Mouse (Mus musculus) natural killer cell, adult 2 months (primary cell): ENCODE results near the gene Zfp853.

Experiments
- DNase-seq, 2 experiments: peaks; one replicate each; pipeline ENCODE4 v3.0.0; 2022; ENCODE audit warnings: low spot score in 2 of 2

Zfp853 gene

GRCm38 (mm10) chr5:143293404-143293803, at the start of gene Zfp853:
Gene Zfp853 (minus strand): TSS chr5:143293623.
- no peak for DNase-seq

GRCm38 (mm10) chr5:143339603-143340002, 46.2 kb upstream of the Zfp853 start:
- no peak for DNase-seq

GRCm38 (mm10) chr5:143336559-143336958, 43.1 kb upstream of the Zfp853 start:
- DNase-seq: no peak

GRCm38 (mm10) chr5:143335089-143335460, 41.7 kb upstream of the Zfp853 start:
- DNase-seq: no peak

GRCm38 (mm10) chr5:143334418-143335088, 41.1 kb upstream of the Zfp853 start:
- DNase-seq: no peak

- peak; percentile 66 to 81 for DNase-seq
Measured at GRCm38 (mm10) chr5:143333872-143334271, 40.4 kb upstream of the Zfp853 start.

GRCm38 (mm10) chr5:143328690-143329495, 35.5 kb upstream of the Zfp853 start, which contains the start of gene Zdhhc4:
Gene Zdhhc4 (minus strand): TSS chr5:143329256.
- peak; percentile 81 to 88 for DNase-seq

DNA sequence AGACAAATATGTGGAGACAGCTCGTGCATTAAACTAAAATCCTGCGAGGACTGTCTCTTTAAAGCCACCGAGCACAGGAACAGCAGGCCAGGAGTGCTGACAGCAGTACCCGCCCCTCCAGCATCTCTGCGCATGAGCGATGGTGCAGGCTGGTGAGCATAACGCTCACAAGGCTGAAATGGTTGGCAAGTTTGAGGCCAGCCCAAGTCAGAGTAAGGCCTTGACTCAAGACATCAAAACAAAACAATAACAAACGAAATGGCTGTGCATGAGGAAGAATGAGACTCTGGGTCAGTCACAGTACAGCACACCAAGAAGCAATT, 23.8 kb upstream of the Zfp853 start:
- no peak for DNase-seq

DNA sequence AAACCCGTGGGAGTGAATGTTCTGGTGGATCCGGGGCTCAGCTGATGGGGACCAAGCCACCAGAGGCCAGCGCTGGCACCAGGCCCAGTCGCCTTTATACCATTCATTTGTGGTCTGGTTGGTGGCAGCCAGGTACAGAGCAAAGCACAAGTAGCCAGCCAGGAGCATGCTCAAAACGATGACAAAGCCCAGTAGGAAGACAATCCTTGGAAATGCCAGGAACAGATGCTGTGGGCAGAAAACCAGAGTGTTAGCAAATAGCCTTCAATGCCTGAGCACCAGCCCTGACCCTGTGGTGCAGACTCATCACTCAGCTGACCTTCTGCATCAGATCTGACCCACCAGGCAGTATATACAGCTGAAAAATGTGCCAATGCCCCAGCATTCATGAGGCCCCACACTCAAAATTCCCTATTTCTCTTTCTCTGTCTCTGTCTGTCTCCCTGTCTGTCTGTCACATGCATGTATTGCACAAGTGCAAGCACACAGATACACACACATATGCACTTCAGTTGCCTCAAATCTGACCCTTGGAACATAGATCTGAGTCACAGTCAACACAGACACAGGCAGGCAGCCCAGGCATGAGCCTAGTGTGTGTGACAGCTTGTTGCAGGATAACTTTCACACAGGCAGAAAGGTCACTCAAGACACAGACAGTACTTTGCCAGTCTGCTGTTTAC, 23.3 kb upstream of the Zfp853 start:
- DNase-seq: no peak

GRCm38 (mm10) chr5:143315514-143315888, 22.1 kb upstream of the Zfp853 start:
- no peak for DNase-seq

- DNase-seq: peak; percentile 81 to 88
Measured at GRCm38 (mm10) chr5:143314730-143315513, 21.5 kb upstream of the Zfp853 start, which contains the start of gene E130309D02Rik. Gene E130309D02Rik (minus strand): TSS chr5:143315360.

- no peak for DNase-seq
Measured at GRCm38 (mm10) chr5:143314183-143314729, 20.8 kb upstream of the Zfp853 start.

DNA sequence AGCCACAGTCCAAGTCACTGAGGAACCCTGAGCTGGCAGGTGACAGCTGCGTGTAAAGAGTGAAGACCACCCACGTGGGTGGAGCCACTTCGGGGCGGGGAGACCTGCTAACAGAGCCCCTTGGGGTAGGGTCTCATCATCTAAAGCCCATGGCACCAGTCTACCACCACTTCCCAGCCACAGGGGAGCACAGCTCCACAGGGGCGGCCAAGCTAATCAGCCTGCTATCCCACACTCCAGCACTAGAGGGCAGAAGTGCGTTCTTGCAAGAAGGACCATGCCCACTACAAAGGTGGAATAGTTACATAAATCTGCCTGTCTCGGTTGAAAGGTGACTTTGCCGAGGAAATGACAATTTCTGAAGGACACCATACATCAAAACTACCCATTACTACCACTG, 18.5 kb upstream of the Zfp853 start:
- peak; percentile 74 to 84 for DNase-seq

DNA sequence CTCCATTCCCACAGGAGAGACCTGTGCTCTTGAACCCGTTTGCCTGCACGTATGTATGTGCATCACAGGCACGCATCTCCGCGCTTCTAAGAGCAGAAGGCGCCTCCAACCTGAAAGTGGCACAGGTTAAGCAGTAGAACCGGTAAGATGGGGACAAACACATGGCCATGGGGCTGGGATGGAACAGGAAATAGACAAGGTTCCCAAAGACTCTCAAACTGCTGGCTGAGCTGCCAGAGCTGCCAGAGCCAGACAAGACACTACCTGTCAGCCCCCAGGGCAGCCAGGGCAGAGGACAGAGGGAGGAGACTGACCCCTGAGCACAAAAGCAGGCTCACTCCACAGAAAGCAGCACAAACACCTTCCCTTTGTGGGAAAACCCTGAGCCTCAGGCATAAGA, 16.5 kb upstream of the Zfp853 start:
- DNase-seq: no peak

DNA sequence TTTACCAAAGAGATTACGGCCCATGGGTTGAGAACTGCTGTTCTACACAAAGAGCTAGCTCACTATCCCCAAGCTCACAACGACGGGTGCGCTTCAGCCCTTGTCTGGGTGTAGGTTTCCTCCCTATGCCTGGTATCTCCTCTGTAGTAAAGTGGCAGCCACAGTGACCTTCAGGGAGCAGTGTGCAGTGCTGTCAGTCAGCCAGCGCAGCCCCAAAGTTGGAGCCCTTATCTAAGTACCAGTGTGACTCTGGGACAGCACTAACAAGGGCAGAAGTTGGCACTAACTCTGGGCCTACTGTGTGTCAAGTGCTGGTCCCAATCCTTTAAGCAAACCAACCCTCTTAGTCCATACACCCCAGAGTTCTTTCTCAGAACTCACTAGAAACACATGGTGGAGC, 15.4 kb upstream of the Zfp853 start:
- no peak for DNase-seq

- no peak for DNase-seq
Measured at GRCm38 (mm10) chr5:143304251-143304650, 10.8 kb upstream of the Zfp853 start.

DNA sequence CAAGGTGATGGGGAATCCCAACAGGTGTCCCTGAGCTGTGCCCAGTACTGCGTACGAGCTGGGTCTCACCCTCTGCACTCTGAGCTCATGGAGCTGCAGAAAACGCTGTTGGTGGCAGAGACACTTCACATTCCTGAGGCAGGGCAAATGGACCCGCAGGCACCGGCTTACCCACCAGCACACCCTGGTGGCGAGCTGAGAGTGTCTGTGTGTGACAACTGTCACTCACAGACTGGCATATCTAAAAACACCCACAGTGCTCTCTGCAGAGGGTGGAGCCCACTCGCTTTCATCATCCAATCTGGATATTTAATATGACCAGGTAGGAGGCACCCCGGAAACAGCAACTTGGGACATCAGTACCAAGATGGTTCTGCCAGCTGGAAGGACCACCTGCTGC, 7.9 kb upstream of the Zfp853 start:
- DNase-seq: no peak

- peak; percentile 36 to 54 for DNase-seq
Measured at GRCm38 (mm10) chr5:143299686-143300085, 6.3 kb upstream of the Zfp853 start.

GRCm38 (mm10) chr5:143298391-143298790, 5.0 kb upstream of the Zfp853 start:
- no peak for DNase-seq

- DNase-seq: no peak
Measured at GRCm38 (mm10) chr5:143297986-143298385, 4.6 kb upstream of the Zfp853 start.

DNA sequence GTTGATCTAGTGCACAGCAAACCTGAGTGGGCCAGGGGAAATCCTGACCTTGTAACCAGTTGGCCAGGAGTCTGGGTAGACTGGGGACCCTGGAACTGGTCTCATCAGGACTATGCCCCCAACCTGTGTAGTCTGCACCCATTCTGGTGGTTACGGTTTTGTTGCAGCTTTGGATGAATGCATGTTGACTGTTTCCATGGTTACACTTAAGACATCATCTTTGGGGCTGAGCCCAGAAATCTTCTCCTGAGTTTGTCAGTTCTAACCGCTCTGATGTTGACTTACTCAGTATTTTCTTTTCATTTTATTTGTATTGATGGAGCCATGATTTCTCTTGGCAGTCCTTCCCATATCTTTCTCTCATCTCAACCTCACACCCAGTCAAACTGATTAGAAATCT, 1.9 kb upstream of the Zfp853 start:
- DNase-seq: no peak

- no peak for DNase-seq
Measured at GRCm38 (mm10) chr5:143294862-143295261, 1.4 kb upstream of the Zfp853 start.
